Mouse (Mus musculus) mature B cell (primary cell): ENCODE data around the gene Nfkbia.

Experiments
- in situ Hi-C: fragments of 300-500 bp; cut with MboI; formaldehyde crosslinking; loops from 2 replicates; pipeline ENCODE4 v1.14.3; 2019

Nfkbia gene

GRCm38 (mm10) chr12:55442861-55443850 lies 49.3 kb downstream of the Nfkbia start:
- in situ Hi-C loops: no loop called here

GRCm38 (mm10) chr12:55442245-55442644 lies 50.2 kb downstream of the Nfkbia start:
- in situ Hi-C loops: no loop called here

- in situ Hi-C loops: no loop called here
Measured at GRCm38 (mm10) chr12:55440416-55440815, 52.0 kb downstream of the Nfkbia start.
